Mouse (Mus musculus) olfactory bulb, adult 2 months (tissue): ENCODE results near the gene Elovl6. TPM values are rescaled to one million over a fixed set of nuclear protein-coding genes. Genes with fewer than 3 reads are reported as not detected.

Source experiments
- H3K27ac ChIP-seq: fragments of 200-500 bp; 2 replicates; pipeline ENCODE4 v1.5.1; 2012; ENCODE audit warnings: low read depth, low read length; ENCODE audit not compliant: insufficient read depth
- H3K4me1 ChIP-seq: fragments of 200-500 bp; 2 replicates; pipeline ENCODE4 v1.6.1; 2012; ENCODE audit warnings: low read length; ENCODE audit not compliant: control insufficient read depth, insufficient read depth
- H3K4me3 ChIP-seq: fragments of 200-500 bp; 2 replicates; pipeline ENCODE4 v1.5.1; 2012; ENCODE audit warnings: mild to moderate bottlenecking, low read depth, low read length, moderate library complexity; ENCODE audit not compliant: insufficient read depth
- CTCF ChIP-seq: fragments of 200-500 bp; IDR thresholded peaks from 2 replicates; pipeline ENCODE4 v1.5.1; 2012; ENCODE audit warnings: low read depth, mild to moderate bottlenecking, low read length, moderate library complexity; ENCODE audit not compliant: insufficient read depth
- POLR2A ChIP-seq: fragments of 200-500 bp; IDR thresholded peaks from 2 replicates; pipeline ENCODE4 v1.6.1; 2012; ENCODE audit warnings: mild to moderate bottlenecking, low read depth, low read length, moderate library complexity; ENCODE audit not compliant: insufficient read depth
- WGBS: fragments of 180-500 bp; shearing (Covaris S2); methylation state at CpG from one replicate; pipeline ENCODE4 v1.1.7; 2018; 5-methylcytosine and 5-hydroxymethylcytosine counted together
- polyA plus RNA-seq: library from polyadenylated mRNA; stranded (reverse); fragments of >200 nt; gene quantifications from 2 replicates; pipeline ENCODE4 v1.2.4, GENCODE M21; 2012; ENCODE audit warnings: low replicate concordance; ENCODE audit not compliant: missing spikeins, insufficient read depth, insufficient read length

The Elovl6 gene
- polyA plus RNA-seq, 1 experiment, result 155 TPM

DNA sequence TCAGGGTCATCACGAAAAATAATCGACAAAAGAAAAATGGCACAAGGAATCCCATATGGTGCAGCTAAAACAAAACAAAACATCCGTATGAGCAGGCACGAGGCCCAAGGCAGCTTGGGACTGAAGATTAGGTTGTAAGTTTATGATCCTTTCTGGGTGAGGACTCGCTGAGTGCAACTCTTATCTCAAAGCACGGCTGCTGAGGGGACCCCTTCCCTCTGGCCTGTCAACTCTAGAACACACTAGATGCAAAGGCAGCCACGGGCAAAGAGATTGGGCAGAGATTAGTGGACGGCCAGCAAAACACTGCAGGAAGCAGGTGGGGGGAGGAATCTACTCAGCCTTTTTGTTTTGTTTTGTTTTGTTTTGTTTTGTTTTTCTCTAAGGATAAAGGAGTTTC, 101.4 kb downstream of the Elovl6 start:
- TF ChIP-seq CTCF (no peak), POLR2A (no peak)
- WGBS, result 79% methylated on average over 8 of the region's 8 CpGs
- no peak overlapping the region for H3K27ac ChIP-seq
- H3K4me1 ChIP-seq, result no peaks in the 10 kb centered on the region
- no peak overlapping the region for H3K4me3 ChIP-seq

DNA sequence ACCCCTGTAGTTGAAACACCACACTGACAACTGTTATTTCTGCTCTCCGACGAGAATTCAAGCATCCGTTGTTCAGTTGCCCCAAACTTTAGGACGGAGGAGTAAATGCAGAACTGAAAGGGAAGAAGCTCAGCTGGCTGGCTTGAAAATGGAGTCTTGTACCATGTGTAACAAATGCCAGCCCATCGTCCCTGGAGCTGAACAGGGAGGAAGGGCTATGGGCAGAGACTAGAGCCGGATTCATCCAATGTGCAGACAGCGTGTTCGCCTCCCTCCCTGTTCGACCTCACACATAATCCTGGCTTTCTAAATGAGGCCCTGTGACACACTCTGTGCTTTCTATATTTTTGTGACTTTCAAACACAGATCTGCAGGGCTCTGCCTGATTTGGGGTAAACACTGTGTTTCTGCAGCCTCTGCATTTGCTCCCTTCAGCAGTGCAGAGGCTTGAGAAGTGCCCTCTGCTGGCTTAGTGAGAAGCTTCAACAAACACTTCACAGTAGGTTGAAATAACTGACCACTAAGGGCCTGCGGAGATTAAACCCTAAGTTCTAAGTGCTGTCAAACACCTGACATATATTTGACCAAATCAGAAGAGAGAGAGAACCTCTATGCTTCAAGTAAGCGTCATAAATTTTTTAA, 102.2 kb downstream of the Elovl6 start:
- Histone ChIP-seq H3K4me3 (no peak overlapping the region), H3K4me1 (no peaks in the 10 kb centered on the region), H3K27ac (no peak overlapping the region)
- TF ChIP-seq POLR2A, result no peak
- TF ChIP-seq CTCF, result no peak
- WGBS, result 53% methylated on average over 11 of the region's 11 CpGs

DNA sequence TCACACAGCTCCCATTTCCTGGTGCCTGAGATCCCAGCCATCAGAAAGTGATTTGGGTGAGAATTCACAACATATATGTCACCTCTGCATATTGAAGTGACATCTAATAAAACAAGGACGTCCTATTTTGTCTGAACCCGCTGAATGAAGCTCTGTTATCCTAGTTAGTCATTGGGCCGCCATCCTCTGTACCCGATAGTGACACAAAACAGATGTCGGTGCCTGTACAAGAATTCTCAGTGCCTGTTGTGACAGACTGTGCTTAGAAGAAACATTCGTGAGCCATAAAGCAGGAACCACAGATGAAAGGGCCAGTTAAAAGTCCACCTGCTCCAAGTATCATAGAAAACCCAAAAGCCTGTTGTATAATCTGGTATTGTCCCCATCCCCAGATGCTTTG, 105.3 kb downstream of the Elovl6 start:
- no peak overlapping the region for H3K27ac ChIP-seq
- 93% methylated on average over 6 of the region's 6 CpGs for WGBS

DNA sequence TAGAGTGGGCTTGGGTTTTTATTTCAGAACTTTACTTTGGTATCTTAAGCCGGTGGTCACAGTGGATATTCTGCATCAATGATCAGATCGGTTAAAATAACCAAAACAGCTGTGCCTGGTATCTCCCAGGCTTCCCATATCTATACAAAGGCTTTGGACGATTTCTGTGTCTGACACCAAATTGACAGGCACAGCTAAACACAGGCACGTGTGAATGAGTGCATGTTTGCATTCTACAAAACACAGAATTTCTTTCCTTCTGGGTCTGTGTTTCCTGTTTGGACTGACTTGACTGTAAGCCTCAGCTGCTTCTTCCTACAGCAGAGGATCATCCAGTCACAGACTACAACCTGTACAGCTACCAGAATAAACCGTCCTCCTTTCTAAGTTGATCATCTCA, 107.5 kb downstream of the Elovl6 start:
- Histone ChIP-seq H3K4me3 (no peak overlapping the region), H3K4me1 (no peaks in the 10 kb centered on the region), H3K27ac (no peak overlapping the region)
- TF ChIP-seq CTCF (no peak), POLR2A (no peak)
- 53% methylated on average over 5 of the region's 5 CpGs for WGBS

More for the DNA sequence above, 105.3 kb downstream of the Elovl6 start:
- TF ChIP-seq CTCF (no peak), POLR2A (no peak)
- H3K4me3 ChIP-seq, result no peak overlapping the region
- no peaks in the 10 kb centered on the region for H3K4me1 ChIP-seq

DNA sequence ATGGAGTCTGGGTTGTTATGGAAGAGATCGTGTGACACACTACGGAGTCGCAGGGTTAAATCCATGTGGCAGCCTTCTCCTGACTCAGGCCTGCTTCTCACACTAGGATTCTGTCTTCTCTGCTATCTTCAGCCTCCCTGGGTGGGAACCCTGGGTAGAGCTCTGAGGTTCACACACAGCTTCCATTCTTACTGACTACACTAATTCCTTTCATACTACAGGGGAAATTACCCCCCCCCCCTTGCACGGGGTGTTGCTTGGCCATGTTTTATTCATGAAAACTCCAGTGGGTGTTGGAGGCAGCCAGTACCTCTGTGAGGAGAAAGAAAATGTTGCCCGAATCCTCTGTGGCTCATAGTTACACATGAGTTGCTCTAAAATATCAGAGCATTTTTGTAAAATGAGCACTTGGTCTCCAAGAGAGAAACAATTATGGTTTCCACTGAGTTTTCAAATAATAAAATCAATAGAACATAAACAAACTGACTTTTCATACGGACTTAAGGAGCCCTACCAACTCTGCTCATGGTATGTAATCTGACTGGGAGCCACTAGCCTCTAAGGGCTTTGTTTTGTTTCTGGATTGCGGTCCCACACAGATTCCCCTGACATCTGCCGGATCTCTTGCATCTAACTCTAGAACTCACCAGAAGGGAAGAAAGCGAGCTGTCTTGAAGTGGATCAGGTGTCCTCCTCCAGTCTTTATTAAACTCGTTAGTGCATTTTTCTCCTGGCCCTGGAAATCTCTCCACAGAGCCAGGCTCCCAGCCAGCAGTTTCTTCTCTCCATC, 108.3 kb downstream of the Elovl6 start:
- no peak overlapping the region for H3K27ac ChIP-seq

DNA sequence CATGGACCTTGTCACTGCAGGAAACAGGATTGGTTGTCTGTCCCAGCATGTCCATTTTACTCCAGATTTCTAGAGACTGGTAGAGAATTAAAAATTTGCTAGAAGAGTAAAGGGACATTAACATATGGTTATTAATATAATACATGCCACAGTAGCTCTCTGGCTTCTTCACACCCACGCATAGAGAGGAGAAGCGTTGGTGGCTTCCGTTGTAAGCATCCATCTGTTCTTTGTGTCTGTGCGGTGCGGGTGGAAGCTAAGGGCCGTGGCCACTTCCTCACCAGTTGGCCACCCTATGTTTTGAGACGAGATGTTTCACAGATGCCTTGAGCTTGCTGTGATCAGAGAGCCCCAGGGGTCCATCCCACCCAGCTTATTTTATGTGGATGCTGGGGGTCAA, 109.5 kb downstream of the Elovl6 start:
- TF ChIP-seq POLR2A, result no peak
- Histone ChIP-seq H3K27ac (no peak overlapping the region), H3K4me1 (no peaks in the 10 kb centered on the region), H3K4me3 (no peak overlapping the region)
- WGBS, result 77% methylated on average over 7 of the region's 7 CpGs

More for the DNA sequence above, 108.3 kb downstream of the Elovl6 start:
- 44% methylated on average over 10 of the region's 10 CpGs for WGBS
- TF ChIP-seq CTCF, result no peak
- no peak for TF ChIP-seq POLR2A
- no peak overlapping the region for H3K4me3 ChIP-seq
- H3K4me1 ChIP-seq, result no peaks in the 10 kb centered on the region

DNA sequence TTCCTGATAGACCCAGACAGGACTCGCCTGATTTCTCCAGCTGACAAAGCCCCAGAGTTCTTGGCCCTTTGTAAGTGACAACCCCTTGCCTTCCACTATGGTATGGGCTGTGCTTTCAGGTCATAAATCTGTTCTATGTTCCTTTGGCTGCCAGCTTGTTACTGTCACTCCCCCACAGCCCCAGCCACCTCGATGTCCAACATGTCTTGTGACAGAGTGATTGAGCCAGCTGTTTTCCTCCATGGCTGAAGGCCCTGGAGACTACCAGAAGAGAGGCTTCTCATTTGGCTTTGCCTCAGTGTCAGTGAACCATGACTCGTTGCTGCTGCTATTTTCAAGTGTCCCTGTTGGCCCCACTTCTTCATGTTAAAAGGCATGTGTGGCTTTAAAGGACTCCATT, 113.3 kb downstream of the Elovl6 start:
- H3K4me3 ChIP-seq, result no peak overlapping the region
- no peak overlapping the region for H3K27ac ChIP-seq
- no peaks in the 10 kb centered on the region for H3K4me1 ChIP-seq
- WGBS, result 70% methylated on average over 3 of the region's 3 CpGs
- TF ChIP-seq POLR2A (no peak), CTCF (no peak)

DNA sequence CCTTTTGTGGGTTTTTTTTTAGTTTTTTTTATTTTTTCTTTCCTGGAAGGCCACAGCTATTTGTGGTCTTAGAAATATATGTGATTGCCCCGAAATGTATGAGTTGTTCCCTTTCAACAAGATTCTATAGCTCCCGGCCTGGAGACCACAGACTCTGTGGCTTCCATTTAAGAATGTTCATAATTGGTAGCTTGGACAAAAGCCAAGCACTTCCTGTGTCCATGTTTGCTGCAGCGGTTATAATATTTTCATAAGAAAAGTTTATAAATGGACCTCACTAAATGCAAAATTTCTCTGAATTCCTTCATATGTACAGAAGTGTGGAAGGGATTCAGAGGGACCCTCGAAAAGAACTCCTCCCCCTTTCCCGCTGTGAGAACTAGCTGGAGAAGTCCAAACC, 114.6 kb downstream of the Elovl6 start:
- WGBS, result 76% methylated on average over 5 of the region's 5 CpGs
- no peaks in the 10 kb centered on the region for H3K4me1 ChIP-seq
- no peak overlapping the region for H3K27ac ChIP-seq
- H3K4me3 ChIP-seq, result no peak overlapping the region
- no peak for TF ChIP-seq POLR2A
- TF ChIP-seq CTCF, result no peak

DNA sequence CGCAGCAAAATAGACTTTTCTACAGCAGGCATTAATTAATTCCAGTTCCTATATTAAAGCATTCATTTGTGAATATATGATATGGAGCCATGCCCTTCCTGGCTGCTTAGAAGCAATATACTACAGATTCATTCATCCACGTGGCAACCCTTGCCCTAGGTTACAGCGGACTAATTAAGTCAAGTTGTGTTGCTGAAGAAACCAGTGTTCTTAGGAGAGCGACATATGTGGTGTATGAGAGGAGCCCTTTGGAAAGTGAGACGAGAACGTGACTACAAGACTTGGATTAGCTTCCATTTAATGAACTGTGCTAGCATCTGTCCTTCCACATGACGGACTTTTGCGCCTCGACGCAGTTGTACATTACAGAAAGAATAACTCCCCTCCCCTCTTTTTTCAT, 115.2 kb downstream of the Elovl6 start:
- WGBS, result 88% methylated on average over 10 of the region's 10 CpGs
- no peak for TF ChIP-seq CTCF
- no peak for TF ChIP-seq POLR2A
- Histone ChIP-seq H3K4me1 (no peaks in the 10 kb centered on the region), H3K27ac (no peak overlapping the region), H3K4me3 (no peak overlapping the region)

DNA sequence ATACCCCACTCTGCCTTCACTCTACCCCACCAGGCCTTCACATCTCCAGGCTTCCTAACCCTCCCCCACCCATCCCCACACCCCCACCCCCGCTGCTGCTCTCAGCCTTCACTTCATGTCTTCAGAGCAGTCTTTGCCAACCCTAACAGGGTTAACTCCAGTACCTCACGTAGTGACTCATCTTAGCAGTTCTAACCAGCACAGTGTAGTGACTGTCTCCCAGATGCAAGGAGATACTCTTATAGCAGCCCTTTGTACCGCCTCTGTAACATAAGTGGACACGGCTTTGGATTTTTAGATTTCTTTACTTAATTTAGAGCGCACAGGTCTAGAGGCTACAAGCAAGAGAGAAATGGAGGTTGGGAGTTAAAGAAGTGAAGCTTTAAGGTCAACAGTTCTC, 116.4 kb downstream of the Elovl6 start:
- WGBS, result 78% methylated on average over 5 of the region's 5 CpGs
- TF ChIP-seq POLR2A, result no peak
- no peak for TF ChIP-seq CTCF
- Histone ChIP-seq H3K4me1 (no peaks in the 10 kb centered on the region), H3K27ac (no peak overlapping the region), H3K4me3 (no peak overlapping the region)
